Mouse (Mus musculus): ENCODE results near the gene Ap1g2. TPM values are rescaled to one million over a fixed set of nuclear protein-coding genes. Genes with fewer than 3 reads are reported as not detected.
A peak's percentile ranks its signal among the peaks of the same experiment; 100 is the strongest.

Gene Ap1g2
- total RNA-seq, 2 experiments from 2014 or later, result 20.0 to 31.3 TPM

DNA sequence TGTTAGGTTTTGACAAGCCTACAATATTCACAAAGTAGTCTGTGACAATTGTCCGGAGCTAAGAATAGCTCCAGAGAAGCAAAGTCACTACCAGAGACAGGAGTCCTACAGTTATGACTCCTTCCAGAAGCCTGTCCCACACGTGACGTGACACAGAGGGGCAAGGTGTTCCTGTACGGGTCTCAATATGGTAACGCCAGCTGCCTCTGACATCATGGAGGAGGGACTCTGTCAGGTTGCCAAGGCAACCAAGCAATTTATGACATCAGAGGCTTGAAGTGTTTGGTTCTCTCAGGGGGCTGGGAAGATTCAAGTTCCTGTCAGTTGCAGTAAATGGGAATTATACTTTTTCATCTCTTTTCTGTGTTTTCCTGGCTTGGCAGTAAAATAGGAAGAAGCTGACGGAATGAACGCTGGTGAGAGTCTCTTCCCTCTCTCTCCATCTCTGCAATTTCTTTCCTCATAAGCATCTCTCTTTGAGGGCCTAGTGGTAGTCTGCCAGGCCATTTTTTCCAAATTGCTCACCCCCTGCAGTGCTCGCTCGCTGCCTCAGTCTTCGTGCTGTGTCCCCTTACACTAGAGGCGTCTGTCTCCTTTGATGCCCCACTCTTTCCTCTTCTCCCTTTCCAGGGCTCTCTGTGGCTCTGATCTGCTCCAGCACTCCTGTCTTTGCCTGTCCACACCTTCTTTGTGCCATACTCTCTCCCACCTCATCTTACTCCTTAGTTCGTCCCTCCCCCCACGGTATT lies 17.0 kb downstream of the Ap1g2 start:
- DNase-seq, result no peak

DNA sequence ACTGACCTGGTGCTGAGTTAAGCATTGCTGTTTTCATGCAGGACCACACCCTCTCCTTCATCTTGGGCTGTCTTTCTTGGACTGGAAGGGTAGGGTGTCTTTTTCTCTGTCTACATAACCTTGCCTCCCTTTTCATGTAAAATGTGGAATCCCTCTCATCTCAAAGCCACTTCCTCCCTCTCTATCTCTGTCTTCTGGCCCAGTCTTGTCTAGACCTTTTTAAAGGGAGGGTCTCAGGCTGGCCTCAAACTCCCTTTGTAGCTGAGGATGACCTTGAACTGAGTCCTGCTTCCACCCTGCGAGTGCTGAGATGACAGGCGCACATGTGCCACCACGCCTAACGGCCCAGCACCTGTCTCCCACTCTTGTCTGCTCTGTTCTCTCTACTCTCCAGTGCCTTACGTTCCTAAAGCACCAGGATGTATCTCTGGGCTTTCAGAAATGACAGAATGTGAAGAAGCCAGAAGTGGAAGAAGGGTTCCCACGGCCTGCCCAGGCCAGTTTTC lies 20.3 kb downstream of the Ap1g2 start:
- no peak for DNase-seq

DNA sequence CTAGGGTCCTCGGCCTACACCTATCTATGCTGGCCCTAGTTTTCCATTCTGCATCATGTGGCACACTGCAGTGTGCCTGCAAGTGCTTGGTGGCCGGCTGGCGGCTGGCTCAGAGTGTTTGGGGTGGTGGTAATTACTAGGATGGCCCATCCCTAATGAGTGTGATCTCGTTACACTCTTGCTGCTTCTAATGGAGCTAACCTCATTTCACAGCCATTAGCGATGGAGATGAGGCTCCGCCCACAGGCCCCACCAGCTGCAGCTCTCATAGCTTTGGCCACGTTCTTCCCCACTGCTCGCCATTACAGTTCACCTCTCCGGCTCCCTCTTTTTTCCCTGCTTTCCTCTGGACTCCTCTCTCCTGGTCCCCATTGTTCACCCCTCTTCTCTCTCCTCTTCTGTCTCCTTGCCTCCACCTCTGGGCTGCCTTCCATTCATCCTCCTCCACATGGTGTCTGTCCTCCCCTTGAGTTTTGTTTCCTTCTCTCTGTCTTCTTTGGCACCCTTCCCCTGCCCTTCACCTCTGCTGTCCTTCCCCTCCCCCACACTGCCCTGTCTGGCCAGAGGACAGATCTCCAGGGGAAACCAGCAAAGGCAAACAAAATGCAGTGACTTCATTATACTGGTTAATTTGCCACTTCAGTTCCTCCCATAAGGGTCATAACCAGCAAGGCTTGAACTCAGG lies 20.9 kb downstream of the Ap1g2 start:
- no peak for DNase-seq

- DNase-seq, result no peak
Observed at GRCm38 (mm10) chr14:55083481-55083880, 22.9 kb downstream of the Ap1g2 start.

GRCm38 (mm10) chr14:55081105-55081504 lies 25.3 kb downstream of the Ap1g2 start:
- DNase-seq, result no peak

DNA sequence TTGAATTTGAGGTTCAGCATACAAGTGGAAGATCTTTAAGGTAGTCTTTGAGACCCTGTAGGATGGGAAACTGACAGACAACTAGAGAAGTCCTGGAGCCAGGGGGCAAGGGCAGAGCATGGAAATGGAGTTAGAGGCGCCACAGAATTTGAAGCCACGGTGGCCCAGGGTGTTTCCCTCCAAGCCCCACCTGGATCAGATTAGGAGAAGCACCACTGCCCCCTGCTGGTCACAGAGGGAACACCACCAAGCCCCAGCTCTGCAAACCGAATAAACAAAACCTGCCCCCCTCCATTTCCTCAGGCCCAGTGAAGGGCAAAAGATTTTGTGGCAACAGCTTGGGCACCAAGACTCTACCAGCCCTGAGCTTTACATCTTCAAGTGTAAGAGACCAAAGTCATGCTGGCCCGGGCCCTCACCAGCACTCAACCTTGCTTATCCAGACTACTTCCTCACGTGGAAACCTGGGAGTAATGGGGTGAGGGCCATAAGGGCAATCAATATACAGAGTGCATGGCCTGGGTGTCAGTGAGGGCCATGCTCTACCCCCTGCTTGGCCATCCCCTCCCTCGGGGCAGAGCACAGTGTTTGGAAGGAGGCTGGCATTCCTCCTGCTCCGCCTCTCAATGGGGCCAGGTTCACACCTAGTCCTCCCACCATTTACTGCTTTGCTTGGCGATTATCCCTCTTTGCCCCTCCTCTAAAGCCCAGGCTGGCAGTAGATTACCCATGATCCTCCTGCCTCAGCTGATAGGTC lies 27.0 kb downstream of the Ap1g2 start:
- DNase-seq, result peak; percentile 83

DNA sequence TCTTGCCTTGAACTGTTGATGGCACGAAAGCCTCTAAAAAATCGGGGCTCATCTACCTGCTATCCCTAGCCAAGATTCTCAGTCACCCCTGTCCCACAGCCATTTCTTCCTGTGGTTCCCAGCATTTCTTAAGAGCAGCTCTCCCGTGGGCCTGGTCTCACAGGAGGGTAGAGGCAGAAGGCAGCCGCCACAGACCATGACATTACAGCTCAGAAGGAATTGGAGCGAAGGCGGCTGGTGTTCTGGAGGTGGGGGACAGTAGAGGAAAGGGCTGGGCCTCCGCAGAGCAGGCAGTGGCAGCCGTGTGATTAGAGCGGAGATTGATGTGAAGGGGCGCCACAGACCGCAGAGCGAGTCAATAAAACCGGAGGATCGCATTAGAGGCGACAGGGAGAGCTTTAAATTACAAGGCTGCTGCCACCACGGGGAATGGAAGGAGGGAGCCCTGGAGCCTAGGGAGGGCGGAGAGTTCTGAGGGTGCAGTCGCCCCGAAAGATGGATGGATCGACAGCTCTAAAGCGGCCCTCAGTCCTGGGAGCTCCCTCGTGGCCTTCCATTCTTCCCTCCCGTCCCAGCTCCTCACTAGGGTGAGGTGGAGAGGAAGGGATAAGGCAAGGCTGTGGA lies 27.9 kb downstream of the Ap1g2 start:
- DNase-seq, result no peak

DNA sequence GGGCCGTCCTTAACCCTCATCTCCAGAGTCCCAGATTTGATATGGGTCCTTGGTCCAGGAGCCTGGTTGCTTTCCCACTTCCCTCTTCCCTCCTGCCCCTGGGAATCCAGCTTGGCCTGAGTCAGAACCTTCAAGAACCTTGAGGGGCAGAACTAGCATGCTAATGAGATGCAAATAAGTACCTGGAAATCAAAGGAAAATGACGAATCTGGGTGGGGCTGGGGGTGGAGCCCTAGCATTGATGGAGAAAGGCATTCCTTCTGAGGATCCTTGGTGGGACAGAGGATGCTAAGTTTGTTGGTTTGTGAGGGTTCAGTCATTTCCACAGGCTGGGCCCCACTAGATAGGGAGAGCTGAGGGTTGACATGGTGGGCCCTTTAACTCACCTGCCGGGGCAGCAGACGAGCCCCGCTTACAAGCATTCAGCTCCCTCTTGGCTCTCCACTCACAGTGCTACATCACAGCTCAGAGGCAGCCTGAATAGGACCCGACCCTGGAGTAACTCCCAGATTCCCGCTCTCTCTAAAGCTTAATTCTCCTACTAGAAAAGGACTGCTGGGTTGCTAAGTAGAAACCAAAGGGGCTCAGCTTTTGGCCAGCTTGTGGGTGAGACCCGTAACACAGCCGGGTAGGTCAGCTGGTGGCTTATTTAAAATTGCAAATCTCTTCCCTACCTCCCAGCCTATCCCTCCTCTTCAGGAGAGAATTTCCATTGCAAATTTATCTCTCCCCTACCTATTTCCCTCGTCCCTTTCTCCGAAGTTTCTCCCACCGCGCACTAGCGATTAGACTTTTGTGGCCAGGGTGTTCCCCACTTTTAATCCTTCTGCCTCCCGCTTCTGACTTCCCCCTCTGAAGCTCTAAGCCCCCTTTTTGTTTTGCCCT lies 28.7 kb downstream of the Ap1g2 start:
- DNase-seq, result no peak

DNA sequence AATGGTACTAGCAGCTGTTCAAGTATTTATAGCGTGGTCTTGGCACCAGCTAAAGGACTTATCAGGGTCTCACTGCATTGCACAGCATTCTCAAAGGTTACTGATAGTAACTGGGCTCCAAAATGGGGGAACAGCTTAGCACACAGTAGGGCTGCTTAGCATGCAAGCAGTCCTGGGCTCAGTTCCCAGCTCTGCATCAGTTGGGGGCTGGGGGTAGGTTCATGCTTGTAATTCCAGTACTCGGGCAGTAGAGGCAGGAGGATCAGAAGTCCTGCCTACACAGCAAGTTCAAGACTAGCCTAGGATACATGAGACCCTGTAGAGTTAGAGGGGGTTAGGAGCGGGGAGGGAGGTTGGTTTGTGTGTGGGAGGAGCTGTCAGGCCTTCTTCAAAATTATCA lies 29.4 kb downstream of the Ap1g2 start:
- DNase-seq, result no peak

- no peak for DNase-seq
Observed at GRCm38 (mm10) chr14:55076224-55076623, 30.2 kb downstream of the Ap1g2 start.

DNA sequence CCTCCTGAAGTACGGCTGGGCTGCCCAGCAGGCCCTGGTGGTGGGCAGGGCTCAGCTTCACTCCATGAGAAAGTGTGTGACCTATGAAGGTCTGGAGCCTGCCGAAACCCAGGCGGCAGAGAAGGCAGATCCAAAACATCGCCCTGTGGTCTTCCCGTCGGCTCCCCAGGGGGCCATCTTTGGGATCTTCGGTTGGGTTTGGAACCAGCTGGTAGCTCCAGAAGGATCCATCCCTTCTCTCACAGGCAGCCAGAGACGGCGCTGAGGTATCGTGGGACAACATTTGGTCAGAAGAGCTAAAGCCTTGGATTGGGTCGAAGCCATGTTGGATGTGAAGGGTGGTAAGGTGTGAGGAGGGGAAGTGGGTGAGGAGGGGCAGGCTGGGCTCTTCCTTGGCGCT lies 32.0 kb downstream of the Ap1g2 start:
- DNase-seq, result no peak

- no peak for DNase-seq
Observed at GRCm38 (mm10) chr14:55071756-55072155, 34.6 kb downstream of the Ap1g2 start.

GRCm38 (mm10) chr14:55066042-55066441 lies 40.4 kb downstream of the Ap1g2 start:
- DNase-seq, result no peak

DNA sequence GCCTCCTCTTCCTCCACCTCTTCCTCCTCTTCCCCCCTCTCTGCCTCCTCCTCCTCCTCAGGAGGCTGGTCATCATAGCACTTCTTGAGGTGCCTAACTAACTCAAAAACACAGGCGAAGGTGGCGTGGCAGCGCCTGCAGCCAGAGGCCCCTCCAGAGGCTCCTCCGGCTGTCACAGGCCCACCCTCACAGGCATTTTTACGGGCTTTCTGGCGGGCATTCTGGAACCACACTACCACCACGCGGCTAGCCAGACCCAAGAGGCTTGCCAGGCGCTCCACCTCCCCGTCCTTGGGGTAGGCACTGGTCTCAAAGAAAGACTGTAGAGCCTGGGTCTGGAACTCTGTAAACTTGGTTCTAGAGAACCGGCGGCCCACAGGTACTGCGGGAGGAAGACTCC lies 41.0 kb downstream of the Ap1g2 start:
- DNase-seq, result no peak

DNA sequence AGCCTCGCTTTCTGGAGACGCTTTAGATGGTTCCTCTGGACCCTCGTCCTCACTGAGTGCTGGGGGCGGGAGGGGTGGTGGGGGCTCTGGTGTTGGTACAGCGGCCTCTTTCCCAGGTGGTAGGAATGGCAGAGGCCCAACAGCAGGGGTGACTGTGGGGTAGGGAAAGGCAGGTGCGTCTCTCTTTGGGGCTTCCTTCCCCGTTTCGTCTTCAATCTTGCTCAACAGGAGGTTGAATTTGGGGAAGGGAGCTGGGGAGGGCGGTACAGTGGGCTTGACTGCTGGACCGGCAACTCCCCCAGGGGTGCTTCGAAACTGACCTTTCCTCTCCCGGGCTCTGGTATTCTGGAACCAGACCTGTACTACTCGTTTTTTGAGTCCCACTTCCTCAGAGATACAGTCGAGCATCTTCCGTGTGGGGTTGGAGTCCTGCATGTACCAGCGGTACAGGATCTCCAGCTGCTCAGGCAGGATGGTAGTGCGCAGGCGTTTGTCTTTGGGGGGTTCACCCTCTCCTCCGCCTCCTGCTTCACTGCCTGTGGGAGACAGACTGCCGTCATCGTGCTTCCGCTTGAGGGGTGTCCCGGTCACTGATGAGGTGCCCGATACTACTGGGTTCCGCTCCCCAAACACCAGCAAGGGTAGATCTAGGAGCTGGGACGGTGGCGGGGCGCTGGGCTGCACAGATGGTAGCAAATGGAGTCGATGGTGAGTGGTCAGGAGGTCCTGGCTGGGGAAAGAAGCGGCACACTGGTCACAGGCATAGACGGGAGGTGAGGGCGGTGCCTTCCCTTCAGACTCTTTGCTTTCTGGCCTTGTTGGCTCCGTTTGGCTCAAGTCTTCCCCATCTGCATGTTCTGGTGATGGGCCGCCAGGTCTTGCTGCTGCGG lies 41.7 kb downstream of the Ap1g2 start:
- no peak for DNase-seq

- peak; percentile 46 for DNase-seq
Observed at GRCm38 (mm10) chr14:55063581-55064381, 42.6 kb downstream of the Ap1g2 start.

DNA sequence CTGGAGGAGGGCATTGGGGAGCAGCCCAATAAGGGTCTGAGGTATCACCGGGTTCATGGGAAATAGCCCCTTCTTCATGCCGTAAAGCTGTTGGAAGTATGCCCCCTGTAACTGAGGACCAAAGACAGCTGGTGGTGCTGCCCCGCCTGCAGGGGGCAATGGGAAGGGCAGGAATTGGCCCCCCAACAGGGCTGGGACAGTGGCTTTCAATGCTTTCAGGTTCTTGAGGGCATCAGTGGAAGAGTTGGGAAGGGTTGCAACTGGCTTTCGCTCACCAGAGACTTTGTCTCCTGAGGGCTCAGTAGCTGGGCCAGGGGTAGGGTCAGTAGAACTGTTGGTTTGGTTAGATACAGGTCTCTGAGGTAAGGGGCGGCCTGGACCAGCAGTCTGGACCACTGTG lies 43.3 kb downstream of the Ap1g2 start:
- no peak for DNase-seq

GRCm38 (mm10) chr14:55062626-55063025 lies 43.8 kb downstream of the Ap1g2 start:
- peak; percentile 33 for DNase-seq

- no peak for DNase-seq
Observed at GRCm38 (mm10) chr14:55061845-55062244, 44.5 kb downstream of the Ap1g2 start.

GRCm38 (mm10) chr14:55059931-55060330 lies 46.5 kb downstream of the Ap1g2 start:
- no peak for DNase-seq
